Mouse (Mus musculus): ENCODE data around the gene Cd180. TPM values are rescaled to one million over a fixed set of nuclear protein-coding genes. Genes with fewer than 3 reads are reported as not detected.

The Cd180 gene
- total RNA-seq (2021) = 1 to 10 TPM; 1.1 to 2.0 TPM
- long read RNA-seq, experiment 1, partial matches to known transcripts = 0 of 1 reads
- long read RNA-seq, experiment 1, other reads (novel, unspliced or antisense) = 1 of 1 reads
- long read RNA-seq, experiment 2, partial matches to known transcripts = 0 of 1 reads
- long read RNA-seq, experiment 2, other reads (novel, unspliced or antisense) = 1 of 1 reads

DNA sequence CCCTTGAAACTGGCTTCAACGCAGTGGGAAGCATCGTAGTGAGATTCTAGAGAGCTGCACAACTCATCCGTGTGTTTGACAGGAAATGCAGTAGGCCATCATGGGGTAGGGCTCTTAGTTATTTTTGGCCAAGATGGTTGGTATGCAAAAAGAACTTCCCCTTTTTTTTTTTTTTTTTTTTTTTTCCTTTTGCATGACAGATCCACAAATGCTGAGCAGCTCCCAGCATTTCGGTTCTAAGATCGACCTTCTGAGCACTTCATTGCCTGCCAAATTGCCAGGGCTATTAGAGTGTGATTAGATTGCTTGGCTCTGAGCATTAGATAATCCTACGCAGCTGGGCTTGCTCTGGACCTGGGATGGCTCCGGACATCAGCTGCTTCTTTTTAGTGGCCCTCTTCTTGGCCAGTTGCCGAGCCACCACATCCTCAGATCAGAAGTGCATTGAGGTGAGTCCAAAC is at the start of gene Cd180:
Gene Cd180, plus strand, starts transcription at position 218 of the 461 bp plus-strand sequence.
- DNase-seq = peak in 1 of 2 experiments; percentile 48

DNA sequence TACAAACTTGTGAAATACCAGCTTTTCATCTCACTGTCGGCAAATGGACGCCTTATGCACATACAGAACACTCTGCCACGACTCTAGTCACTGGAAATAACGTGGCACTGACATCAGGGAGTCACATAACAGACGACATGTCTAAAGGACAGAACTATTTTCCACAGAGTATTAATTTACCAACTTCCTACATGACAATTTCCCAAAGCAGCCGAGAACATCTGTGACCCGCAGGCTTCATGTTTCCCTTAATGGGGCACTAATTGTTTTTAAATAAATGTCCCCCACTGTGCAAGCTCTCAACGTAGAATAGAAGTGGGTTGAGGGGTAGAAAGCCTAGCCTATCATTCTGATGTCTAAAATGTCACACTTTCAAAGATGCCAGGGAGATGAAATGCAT is 49.0 kb upstream of the Cd180 start:
- DNase-seq = no peak

DNA sequence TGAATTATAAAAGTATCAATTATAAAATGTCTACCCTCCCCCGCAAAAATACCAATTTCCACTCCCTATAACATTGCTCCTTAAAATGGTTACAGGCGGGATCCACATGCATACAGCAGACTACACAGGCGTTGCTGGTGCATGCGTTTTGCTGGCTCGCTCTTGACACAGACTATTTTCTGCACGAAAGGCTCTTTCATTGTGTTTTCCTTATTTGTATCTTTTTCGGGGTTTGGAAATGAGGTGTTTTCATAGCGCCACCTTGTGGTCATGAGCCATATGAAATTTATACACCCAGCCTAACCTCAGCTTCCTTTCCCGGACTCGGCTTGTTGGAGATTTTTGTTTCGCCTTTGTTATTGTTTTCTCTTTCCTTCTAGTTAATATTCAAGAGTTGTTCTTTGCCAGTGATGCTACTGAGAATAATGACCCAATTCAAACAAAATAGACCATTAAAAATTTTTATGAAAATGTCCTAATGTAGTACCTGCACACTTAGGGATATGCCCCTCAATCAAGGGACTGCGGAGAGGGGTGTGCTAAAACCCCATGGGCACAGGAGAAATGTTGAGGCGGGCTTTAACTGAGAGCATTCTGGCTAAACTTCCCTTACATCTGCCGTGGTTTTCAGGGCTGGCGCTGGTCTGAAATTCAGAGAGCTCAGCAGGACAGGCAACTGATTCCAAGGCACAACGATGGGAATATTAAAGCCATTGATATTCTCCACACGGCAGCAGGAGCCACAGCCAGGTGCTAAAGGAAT is 48.4 kb upstream of the Cd180 start:
- peak; percentile 55 to 70 for DNase-seq

DNA sequence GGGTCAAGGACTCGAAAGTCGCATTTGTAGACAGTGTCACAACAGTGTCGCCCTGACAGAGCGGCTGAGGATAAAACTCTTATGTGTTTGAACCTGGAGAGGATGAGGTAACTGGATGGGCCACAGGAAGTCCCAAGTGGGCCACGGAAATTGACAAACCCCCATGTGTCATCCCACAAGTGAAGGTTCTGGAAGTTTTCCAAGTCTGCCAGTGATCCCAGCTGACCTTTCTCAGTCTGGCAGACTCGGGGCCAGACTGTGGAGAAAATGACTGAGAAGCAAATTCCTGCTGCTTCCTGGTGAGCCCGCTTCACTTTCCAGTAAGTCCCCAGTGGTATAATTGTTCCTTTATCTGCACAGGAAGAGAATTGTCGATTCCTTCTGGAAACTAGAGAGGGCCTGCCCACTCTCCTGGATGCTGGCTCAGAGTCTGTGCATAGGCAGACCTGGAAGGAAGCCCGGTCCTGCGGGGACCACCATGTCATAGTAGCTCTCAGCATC is 47.0 kb upstream of the Cd180 start:
- DNase-seq = peak; percentile 42 to 56

DNA sequence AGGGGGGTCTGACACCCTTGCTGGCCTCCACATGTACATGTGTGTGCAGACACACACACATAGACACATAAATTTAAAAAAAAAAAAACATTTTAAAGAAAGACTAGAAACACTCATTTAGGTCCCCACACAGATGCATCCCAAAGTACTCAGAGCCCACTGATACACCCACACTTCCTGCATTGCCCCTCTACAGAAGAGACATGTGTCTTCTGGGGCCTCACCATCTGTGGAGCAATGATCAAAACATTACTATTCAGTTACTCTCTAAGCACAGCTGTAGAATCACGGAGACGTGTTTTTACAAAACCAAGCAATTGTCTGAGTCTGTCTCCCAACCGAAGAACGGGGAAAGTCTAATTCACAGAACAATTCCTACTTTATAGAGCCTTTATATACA is 45.8 kb upstream of the Cd180 start:
- no peak for DNase-seq

DNA sequence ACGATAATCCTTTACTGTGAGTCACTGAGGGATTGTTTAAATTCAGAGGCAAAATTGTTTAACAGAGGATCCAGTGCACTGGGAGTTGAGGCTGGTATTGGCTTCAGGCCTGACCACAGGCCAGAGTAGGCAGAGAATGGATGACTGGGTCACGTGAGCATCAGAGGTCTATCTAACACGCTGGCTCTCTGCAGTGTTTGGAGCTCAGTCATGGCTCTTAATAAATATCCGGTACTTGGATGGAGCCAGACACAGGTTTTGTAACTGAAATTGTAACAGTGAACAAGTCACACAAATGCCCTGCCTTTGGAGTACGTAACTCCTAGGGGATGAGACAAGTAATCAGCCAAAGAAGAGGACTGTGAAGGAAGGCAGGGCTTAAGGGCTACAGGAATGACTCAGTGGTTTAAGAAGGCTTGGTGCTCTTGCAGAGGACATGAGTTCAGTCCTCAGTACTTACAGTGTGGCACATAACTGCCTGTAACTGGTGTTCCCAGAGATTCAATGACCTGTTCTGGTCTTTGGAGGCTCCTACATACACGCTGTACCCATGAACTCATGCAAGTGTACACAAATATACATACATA is 41.0 kb upstream of the Cd180 start:
- DNase-seq = no peak

DNA sequence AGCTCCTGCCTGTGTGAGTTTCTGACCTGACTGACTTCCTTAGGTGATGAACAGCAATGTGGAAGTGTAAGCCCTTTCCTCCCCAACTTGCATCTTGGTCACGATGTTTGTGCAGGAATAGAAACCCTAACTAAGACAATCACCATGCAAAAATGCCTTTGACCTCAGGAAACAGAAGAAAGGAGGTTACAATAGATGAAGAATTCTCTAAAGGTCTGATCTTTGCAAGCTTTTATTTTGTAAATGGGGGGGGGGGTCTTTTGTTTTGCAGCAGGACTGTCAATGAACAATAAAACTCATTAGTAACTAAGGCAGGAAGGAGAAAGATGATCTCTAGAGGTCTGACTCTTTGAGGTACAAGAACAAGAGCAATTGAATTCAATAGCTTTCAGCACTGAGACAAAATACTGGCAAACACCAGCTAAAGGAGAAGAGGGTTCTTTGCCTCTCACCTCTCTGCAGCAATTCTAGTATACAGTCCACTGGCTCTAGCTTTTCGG is 38.2 kb upstream of the Cd180 start:
- DNase-seq = no peak

DNA sequence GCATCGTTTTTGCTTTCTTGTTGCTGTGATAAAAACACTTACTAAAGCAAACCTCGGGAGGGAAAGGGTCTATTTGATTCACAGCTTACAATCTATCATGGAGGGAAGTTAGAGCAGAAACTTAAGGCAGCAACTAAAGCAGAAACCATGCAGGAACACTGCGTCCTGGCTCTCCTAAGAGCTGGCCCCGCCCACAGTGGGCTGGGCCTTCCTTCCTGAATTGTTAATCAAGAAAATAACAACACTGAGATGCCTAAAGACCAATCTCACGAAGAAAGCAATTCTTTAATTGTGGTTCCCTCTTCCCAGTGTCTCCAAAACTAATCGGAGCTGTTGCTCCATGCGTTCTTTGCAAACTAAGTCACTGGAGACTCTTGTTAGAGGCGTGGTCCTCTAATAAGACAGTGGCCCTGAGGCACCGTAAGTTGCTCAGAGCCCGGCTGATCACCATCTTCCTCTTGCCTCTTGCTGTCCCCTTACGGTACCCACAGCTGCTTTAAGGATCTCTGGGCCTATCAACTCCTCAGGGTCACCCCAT is 37.1 kb upstream of the Cd180 start:
- DNase-seq = peak in 1 of 2 experiments; percentile 27

DNA sequence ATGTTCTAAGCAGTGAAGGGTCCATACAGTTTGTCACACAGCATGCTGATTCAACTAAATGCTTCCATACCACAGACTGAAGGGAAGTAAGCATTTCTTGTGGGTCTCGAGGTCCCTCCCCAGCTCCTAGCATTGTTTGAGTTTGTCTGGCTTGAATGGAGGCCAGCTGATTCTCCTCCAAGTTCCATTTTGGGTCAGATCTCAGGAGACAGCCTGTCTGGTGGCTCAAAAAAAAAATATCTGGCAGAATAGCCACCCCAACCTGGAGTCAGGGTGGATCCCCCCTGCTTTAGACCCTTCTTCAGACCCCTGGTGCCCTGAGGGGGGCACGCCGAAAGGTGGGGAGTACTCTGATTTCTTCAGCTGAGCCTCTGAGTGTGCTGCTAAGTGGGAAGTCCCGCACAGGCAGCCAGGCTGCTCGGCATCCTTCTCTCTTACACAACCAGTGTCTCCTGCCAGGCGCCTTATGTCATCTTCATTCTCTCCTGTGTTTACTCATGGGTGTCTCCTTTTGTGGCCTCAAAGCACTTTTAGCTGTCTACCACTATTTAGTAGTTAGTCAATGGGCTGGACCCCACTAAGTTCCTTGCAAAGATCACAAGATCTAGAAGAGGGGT is 35.0 kb upstream of the Cd180 start:
- peak; percentile 15 to 46 for DNase-seq

DNA sequence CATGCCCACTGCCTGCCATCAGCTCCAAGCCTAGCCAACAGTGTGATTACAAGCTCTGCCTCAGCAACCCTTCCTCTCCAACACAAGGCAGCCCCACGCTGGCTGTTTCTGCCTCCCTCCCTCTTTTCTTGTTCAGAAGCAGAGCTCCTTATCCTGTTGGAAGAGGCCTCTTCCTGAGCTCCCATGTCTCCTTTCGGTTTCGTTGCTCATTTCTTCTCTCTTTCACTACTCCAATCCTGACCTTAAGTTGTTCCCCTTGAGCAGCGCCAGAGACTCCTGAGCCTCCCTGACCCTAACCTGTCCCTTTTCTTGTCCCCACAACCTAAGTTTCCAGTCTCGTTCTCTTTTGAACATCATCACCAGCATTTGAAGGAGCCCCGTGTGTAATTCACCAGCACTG is 29.3 kb upstream of the Cd180 start:
- DNase-seq = no peak

DNA sequence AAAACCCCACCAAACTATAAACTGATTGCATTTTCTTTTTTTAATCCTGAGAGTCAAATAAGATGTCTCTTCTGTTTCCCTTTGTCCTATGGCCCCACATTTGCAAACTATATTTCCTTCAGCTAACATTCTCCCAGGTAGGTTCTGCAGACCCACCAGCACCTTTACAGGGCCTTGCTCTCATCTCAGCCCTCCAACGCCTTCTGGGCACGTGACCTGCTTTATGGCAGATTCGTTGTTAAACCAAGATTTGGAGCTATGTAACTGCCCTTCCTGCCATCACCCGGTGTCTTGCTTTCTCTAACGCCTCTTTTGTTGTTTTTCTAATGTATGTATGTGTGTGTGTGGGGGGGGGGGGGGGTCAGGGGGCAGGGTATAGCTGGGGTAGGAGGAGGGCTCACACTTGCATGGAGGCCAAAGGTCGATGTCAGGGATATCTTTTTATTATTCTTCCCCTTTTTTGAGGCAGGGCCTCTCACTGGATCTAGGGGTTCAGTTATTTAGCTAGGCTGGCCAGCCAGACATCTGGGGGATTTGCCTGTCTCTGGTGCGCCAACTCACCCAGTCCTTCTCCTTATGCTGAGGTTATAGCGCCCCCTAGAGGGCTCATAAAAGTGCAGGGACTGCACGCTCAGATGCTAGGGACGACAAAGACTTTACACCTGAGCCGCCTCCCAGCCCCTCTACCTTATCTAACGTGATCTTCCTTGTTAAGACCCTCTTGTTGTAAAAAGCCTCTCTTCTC is 28.3 kb upstream of the Cd180 start:
- peak; percentile 49 to 59 for DNase-seq

DNA sequence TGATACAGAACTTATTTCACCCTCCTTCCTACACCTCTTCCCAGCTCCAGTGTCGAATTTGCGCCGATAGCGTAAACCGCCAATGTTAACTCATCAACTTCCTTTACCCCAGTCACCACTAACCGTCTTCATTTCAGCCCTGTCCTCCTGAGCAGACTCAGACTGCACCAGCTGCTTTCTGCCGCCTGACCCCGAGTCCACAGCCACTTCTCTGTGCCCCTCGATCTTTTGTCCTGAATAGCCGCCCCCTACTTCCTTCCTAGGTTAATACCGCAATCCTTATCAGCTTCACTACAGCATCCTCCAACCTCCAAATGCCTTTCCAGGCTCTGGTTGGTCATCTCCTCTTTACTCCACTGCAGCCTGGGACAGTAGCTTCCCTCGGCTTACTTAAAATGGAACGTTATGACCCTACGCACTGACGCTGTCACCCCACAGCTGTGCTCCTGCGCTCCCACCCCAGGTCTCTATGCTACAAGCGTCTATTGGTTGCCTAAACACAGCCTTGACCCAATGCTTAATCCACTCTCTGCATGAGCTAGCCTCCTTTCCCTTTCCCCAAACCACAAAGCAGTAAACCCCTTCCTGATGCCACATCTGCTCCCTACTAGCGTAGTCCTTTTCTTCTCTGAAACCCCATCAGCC is 27.6 kb upstream of the Cd180 start:
- no peak for DNase-seq

DNA sequence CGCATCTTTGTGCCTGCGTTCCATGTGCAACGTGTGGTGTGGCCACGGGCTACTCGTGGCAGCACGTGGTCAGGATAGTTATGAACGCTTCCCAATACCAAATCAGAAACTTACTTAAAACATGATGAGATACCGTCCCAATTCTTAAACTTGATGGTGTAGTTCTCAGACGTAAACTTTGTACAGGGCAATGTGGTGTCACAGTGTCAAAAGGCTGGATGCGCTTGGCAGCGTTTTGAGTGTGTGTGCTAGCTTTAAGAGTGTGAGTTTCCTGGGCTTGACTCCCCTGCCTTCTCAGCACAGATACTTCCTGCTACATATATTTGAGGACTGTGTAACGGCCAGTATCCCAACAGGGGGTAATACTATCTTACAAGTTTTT is 27.1 kb upstream of the Cd180 start:
- no peak for DNase-seq

DNA sequence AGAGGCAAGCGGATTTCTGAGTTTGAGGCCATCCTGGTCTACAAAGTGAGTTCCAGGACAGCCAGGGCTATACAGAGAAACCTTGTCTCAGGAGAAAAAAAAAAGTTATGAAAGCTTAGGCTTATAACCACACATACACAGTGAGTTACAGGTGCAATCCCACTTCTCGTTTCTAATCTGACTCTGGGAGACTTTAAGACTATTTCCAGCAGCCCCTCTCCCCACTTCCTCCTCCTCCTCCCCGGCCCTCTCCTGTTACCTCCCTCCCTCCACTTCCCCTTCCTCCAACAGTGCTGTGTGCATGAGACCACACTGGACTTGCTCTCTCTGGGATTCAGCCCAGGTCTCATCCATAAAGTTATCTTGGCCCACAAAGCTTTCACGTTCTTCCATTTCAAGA is 26.6 kb upstream of the Cd180 start:
- no peak for DNase-seq

DNA sequence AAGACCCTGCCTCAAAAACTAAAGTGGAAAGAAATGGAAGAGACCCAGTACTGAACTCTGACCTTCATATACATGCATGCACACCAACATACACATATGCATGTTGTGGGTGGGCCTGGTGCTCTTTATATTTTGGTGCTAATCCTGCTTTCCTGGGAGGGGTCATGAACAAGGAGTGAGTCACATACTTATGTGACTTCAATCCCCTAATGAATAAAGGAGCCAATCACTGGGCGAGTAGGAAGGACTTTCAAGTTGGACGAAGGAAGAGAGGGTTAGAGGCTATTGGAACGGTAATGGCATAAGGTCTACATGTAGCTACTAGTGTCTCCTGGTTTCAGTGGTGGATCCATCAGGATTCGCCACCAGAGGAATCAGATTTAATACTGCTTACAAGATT is 26.0 kb upstream of the Cd180 start:
- no peak for DNase-seq

DNA sequence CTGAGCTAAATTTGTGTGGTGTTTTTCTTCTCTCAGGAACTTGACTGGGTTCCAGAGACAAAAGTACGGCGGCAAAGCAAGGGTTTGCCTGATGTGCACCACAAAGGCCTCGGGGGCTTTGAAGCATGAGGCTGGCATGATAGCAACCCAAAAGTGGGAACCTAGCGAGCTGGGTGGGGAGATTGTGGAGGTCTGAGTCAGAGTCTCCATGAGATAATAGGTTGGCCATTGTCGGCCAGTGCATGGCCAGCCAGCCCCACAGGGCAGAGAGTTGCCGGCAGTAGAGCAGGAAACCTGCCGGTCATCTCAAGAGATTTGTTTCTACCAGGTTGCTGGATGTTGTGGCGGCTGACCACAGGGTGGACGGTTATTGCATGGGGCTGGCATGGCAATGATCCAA is 25.5 kb upstream of the Cd180 start:
- DNase-seq = no peak

DNA sequence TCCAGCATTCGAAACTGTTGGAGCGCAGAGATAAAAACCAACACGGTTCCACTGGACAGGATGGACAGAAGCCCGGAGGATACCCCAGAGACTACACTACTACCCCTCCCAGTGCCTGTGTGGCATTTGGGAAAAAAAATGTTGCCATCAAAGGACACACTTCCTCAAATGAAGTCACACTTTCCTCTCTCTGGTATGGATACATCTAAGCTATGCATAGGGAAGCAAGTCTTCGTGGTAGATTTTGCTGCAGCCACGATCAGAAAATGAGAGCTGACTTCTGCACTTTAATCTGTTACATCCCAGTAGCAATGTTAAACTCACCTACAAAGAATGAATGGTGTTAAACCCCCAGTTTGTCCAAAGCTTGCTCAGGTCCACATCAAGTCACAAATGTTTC is 24.4 kb upstream of the Cd180 start:
- DNase-seq = no peak

DNA sequence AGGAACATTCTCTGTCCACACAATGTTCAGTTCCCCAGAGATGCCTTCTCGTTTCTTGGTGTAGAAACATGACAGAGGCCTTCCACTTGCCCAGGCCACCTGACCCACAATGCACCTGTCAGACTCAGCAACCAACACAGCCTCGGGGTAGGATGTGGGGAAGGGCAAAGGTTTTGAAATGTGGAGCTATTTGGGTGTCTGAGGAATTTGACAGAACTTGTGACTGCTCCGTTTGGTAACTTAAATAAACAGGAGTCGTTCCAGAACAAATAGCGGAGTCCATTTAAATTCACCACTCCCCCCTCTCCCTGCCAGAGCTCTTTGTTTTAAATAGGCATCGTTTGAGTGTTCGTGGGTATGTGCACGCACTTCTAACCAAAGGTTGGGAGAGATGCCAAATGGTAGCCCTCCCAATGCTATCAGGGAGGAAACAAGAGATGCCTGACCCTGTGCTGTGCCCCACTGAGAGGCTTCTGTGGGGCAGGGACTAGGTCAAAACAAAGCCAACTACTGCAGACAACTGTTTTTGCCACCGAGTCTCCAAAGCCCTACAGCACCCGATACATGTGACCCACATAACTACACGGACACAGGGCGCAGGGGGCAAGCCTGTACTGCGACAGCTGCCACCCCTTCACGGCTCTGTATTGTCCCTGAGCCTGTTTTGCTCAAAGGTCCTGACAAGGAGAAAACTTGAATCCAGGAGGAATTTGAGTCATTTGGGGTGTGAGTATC is 23.7 kb upstream of the Cd180 start:
- no peak for DNase-seq

DNA sequence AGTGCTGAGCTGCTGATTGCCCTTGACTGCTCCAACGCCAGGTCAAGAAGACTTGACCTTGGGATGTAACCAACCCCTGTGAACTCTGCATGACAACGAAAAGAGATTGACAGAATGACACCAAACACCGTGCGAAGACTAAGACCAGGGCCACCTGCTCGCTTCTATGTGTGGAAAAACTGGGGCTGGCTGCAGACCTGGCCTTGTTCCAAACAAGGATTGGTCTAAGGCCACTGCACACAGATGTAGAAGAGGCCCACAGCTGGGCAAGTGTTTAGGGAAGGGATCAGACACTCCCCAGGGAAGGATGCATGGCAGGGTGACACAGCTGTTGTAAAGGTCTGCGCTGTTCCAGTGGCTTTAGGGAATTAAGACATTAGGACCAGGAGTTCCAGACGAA is 22.9 kb upstream of the Cd180 start:
- DNase-seq = no peak

DNA sequence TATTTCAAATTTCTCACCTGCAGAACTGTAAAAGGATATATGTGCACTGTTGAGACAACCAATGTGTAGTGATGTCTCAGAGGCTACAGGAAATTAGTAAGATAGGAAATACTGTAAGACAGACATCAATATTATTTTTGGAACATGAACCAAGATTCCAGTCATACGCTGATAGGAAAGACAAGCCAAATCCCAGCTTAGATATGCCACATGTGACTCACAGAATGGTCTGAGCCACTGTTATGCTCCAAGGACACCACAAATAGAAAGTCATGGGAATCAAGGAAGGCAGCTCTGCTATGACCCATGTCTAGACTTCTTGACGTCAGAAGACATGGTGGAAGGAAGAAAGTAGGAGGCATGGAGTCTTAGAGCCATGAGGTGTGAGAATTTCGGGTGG is 19.3 kb upstream of the Cd180 start:
- DNase-seq = no peak

All from adrenal gland, postnatal 36 days (tissue).